Mouse (Mus musculus) ES-Bruce4 (cell line): ENCODE data around the gene Umod. TPM values are rescaled to one million over a fixed set of nuclear protein-coding genes. Genes with fewer than 3 reads are reported as not detected.
A peak's percentile ranks its signal among the peaks of the same experiment; 100 is the strongest.

Experiments
- H3K27ac ChIP-seq: 2 replicates; pipeline ENCODE4 v1.5.1; 2012; ENCODE audit warnings: low read length, inconsistent platforms; ENCODE audit not compliant: insufficient read depth
- H3K27me3 ChIP-seq: 2 replicates; pipeline ENCODE4 v1.6.1; 2012; ENCODE audit warnings: mild to moderate bottlenecking, low read length, inconsistent platforms; ENCODE audit not compliant: control insufficient read depth, poor library complexity, insufficient read depth, severe bottlenecking
- H3K36me3 ChIP-seq: 2 replicates; pipeline ENCODE4 v1.6.1; 2012; ENCODE audit warnings: inconsistent platforms, mild to moderate bottlenecking, low read length, moderate library complexity; ENCODE audit not compliant: control insufficient read depth, poor library complexity, insufficient read depth, severe bottlenecking
- H3K4me1 ChIP-seq: one replicate; pipeline ENCODE4 v1.8.1; 2011; ENCODE audit warnings: low read length; ENCODE audit not compliant: control insufficient read depth, insufficient read depth
- H3K4me3 ChIP-seq: 2 replicates; pipeline ENCODE4 v1.5.1; 2011; ENCODE audit warnings: low read depth, mild to moderate bottlenecking, low read length
- H3K9ac ChIP-seq: 2 replicates; pipeline ENCODE4 v1.6.1; 2012; ENCODE audit warnings: low read depth, mild to moderate bottlenecking, inconsistent platforms; ENCODE audit not compliant: poor library complexity, severe bottlenecking
- H3K9me3 ChIP-seq: replicated peaks from 2 replicates; pipeline ENCODE4 v1.6.1; 2012; ENCODE audit warnings: mild to moderate bottlenecking, low read length, inconsistent platforms; ENCODE audit not compliant: control insufficient read depth, poor library complexity, insufficient read depth, severe bottlenecking
- CTCF ChIP-seq: IDR thresholded peaks from one replicate; pipeline ENCODE4 v1.8.1; 2011; ENCODE audit warnings: low read depth, low read length
- EP300 ChIP-seq: IDR thresholded peaks from 2 replicates; pipeline ENCODE4 v1.6.1; 2011; ENCODE audit warnings: low read depth, low read length; ENCODE audit not compliant: insufficient read depth
- POLR2A ChIP-seq: IDR thresholded peaks from one replicate; pipeline ENCODE4 v1.8.1; 2011; ENCODE audit warnings: low read length; ENCODE audit not compliant: insufficient read depth
- polyA plus RNA-seq: library from polyadenylated mRNA; stranded (reverse); fragments of >200 nt; gene quantifications from 2 replicates; pipeline ENCODE4 v1.2.4, GENCODE M21; 2011; ENCODE audit warnings: low read depth; ENCODE audit not compliant: missing spikeins, insufficient read depth, insufficient read length

Gene Umod
- polyA plus RNA-seq, 1 experiment = not detected

DNA sequence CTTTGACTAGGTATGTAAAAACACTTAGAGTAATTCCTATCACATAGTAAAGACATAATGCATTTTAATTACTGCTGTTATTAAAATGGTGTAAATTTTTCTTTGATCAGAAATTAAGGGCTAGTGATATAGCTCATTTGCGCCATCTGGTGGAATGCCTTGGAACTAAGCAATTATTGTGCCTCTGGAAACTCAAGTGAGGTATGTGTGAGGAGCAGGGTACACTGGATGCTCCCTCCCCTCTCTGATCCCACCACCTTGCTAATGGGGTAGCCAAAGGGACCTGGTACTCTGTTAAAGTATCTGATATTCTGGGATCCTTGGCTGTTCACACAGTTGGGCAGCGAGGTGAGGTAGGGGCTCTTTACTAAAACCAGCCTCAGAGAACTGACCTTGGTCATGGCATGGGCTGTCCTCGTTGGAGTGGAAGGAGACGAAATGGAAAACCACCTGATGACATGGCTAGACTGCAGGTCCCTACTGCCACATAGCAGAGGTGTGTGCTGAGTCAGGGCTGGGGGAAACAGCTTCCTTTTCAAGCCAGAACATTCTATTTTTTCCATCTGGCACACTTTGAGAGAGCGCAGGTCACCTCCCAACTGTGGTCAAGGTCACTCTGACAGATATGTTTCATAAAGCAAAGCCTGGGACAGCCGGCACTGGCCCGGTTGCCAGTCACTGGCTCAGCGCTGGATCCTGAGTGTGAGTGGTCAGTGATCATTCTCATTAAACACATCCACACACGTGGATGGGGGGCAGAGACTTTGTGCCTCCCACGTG is 36.6 kb upstream of the Umod start:
- Histone ChIP-seq H3K9ac (no peak overlapping the region), H3K9me3 (no peaks in the 10 kb centered on the region), H3K4me1 (no peaks in the 10 kb centered on the region), H3K27me3 (0 out of 2 replicates have a peak, but pooled peaks cover 2% of the 10 kb centered on the region), H3K27ac (no peak overlapping the region), H3K36me3 (no peaks in the 10 kb centered on the region), H3K4me3 (no peak overlapping the region)
- TF ChIP-seq CTCF (peak; percentile 12), EP300 (no peak)

DNA sequence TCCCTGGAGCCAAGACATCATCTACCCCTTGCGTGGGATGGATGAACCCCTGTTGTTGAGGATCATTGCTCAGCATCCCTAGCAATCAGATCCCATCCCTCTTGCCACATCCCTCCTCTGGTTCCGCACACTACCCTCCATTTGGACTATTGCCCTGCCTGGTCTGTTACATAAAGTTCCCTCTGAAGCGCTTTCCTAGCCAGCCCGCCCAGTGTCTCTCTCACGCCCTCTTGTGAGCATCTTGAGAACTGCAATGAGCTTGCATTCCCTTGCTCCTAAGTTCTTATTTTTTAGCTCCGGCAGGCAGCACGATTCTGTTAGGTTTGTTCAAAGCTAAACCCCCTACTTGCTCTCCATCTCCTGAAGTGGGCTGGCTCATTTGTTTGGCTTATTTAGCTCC is 34.0 kb upstream of the Umod start:
- Histone ChIP-seq H3K9me3 (no peaks in the 10 kb centered on the region), H3K9ac (no peak overlapping the region), H3K36me3 (no peaks in the 10 kb centered on the region), H3K4me3 (no peak overlapping the region), H3K4me1 (no peaks in the 10 kb centered on the region), H3K27me3 (no peaks in the 10 kb centered on the region), H3K27ac (no peak overlapping the region)
- TF ChIP-seq EP300 (no peak), CTCF (peak; percentile 84)

DNA sequence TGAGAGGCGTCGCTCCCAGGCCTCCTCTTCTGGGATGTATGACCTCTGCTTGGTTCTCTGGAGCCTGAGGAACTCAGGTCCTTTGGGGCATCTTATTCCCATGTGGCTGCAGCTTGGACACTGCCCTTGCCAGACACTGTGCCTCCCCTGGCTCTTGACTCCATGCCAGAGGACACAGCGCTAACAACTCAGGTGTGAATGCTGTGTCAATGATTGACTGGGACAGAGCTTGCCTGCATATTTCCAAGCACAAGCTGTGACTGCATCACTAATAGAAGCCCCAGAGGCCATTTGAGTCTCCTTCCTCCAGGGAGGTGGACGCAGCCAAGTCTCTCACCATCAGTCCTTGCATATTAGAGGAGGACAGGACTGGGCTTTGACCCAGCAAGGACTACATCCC is 32.1 kb upstream of the Umod start:
- no peak overlapping the region for H3K9ac ChIP-seq
- no peaks in the 10 kb centered on the region for H3K4me1 ChIP-seq
- TF ChIP-seq POLR2A (no peak), EP300 (no peak), CTCF (no peak)
- no peak overlapping the region for H3K4me3 ChIP-seq
- H3K27me3 ChIP-seq = no peaks in the 10 kb centered on the region
- no peaks in the 10 kb centered on the region for H3K9me3 ChIP-seq
- no peak overlapping the region for H3K27ac ChIP-seq
- H3K36me3 ChIP-seq = no peaks in the 10 kb centered on the region

DNA sequence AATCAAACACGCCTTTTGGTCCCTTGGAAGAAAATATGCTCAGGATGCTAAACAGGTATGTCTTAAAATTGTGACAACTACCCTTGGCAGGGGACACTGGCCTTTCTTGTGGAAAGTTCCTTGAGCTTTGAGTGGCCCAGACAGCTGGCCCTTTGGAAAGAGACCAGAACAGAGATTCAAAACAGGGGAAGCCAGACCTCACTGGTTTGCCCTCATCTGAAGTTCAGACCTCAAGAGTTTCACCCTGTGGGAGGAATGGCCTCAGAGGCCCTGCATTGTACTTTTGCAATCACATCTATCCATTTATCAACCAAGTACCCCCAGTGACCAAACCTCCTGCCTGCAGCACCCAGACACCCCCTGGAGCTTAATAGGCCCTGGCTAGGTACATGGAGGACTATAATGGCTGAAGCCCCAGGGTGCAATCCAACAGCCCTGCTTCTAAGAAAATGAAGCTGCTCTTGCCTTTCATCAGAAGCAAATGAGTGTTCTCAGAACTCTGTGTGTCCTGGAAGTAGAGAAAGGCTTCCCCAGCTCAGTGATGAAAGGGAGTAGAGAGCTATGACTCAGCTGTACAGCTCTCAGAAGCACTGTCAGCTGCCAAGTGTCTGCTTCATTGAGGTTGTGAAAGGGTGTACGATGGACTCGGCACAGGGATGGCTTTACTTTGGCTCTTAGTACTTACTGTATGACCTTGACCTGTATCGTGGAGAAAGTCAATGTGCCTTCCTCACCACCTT is 11.1 kb upstream of the Umod start:
- no peaks in the 10 kb centered on the region for H3K9me3 ChIP-seq
- H3K9ac ChIP-seq = no peak overlapping the region
- no peak overlapping the region for H3K27ac ChIP-seq
- no peaks in the 10 kb centered on the region for H3K27me3 ChIP-seq
- H3K4me3 ChIP-seq = no peak overlapping the region
- H3K36me3 ChIP-seq = no peaks in the 10 kb centered on the region
- no peak for TF ChIP-seq CTCF
- TF ChIP-seq POLR2A = no peak
- TF ChIP-seq EP300 = no peak
- H3K4me1 ChIP-seq = no peaks in the 10 kb centered on the region

DNA sequence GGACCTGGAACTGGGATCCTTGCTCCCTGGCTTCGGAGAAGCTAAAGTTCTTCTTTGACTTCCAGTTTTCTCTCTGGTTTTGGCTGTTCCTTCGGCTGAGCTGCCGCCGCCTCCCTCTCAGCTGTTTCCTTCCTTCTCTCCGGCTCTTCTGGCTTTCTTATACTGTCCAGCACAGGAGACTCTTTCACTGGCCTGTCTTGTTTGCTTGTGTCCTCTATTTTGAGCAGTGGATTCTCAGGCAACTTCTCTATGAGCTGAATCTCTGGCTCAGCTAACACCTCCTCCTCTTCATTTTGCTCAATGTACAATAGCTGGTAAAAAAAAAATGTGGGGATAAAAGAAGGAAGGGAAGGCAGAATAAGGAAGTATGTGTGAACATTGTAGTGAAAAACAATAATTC is 7.6 kb upstream of the Umod start:
- H3K27ac ChIP-seq = no peak overlapping the region
- no peaks in the 10 kb centered on the region for H3K9me3 ChIP-seq
- no peaks in the 10 kb centered on the region for H3K27me3 ChIP-seq
- H3K4me1 ChIP-seq = no peaks in the 10 kb centered on the region
- no peak overlapping the region for H3K4me3 ChIP-seq
- H3K9ac ChIP-seq = no peak overlapping the region
- H3K36me3 ChIP-seq = no peaks in the 10 kb centered on the region
- TF ChIP-seq EP300 = no peak
- TF ChIP-seq CTCF = no peak
- no peak for TF ChIP-seq POLR2A

DNA sequence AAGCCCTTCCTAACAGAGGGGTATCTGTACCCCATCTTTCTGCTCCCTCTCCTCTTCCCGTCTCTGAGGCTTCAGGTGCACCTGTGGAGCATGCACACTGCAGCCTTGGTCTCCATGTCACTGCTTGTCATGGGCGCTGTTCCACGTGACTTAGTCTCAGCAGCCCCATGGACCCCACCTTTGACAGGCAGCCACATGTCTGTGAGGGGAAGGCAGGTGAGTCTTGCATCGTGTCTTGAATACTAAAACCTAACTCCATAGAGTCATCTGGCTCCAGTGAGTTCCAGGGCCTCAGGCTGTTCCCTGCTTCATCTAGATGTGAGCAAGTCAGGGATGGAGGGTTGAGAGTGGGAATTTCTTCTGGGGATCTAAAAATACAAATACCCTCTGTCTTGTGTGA is 5.1 kb upstream of the Umod start:
- H3K4me1 ChIP-seq = no peaks in the 10 kb centered on the region
- no peaks in the 10 kb centered on the region for H3K36me3 ChIP-seq
- TF ChIP-seq POLR2A = no peak
- no peak overlapping the region for H3K4me3 ChIP-seq
- no peaks in the 10 kb centered on the region for H3K9me3 ChIP-seq
- no peak overlapping the region for H3K9ac ChIP-seq
- H3K27ac ChIP-seq = no peak overlapping the region
- no peaks in the 10 kb centered on the region for H3K27me3 ChIP-seq
